Mouse (Mus musculus) left cerebral cortex, postnatal 36 days (tissue): ENCODE data around the gene Cyb5rl. TPM values are rescaled to one million over a fixed set of nuclear protein-coding genes. Genes with fewer than 3 reads are reported as not detected.

Source experiments
- DNase-seq, 2 experiments: peaks; one replicate each; pipeline ENCODE4 v3.0.0; 2021 to 2022; ENCODE audit warnings: low spot score in 2 of 2, mixed read lengths in 1 of 2
- intact Hi-C: fragments of 180-260 bp; cut with DNase I; formaldehyde crosslinking; loops from one replicate; pipeline ENCODE4 v1.15.1; 2025
- total RNA-seq, 2 experiments: library from RNA; stranded (reverse); gene quantifications; 2 replicates each; pipeline ENCODE4 v1.2.3; 2021

Gene Cyb5rl
- total RNA-seq, 2 experiments from 2014 or later, result 4.7 to 7.4 TPM

DNA sequence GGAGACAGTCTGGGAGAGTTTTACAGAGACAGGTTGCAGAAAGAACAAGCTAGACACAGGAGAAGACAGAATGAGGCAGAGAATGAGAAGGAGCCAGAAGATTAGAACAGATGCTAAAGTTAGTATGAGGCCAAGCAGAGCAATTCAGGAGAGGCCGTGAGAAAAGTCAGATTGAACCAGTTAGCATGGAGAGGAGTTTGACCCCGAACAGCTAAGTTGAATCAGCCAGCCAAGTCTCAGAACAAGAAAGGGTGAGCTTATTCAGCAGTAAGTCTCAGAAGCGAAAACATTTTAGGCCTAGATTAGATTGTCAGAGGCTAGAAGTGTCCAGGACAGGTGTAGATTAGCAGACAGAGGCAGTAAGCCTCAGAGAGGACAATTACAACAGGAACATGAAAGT, 69.7 kb downstream of the Cyb5rl start:
- no peak for DNase-seq
- intact Hi-C loops, result no loop called here

Other genes with a start within 250 kb of the Cyb5rl start
- 100 to 1,000 TPM; 160 to 182 TPM for gene Ssbp3, start 156.3 kb upstream of the Cyb5rl start, total RNA-seq
- 10 to 100 TPM; 56.1 to 58.9 TPM for gene Mrpl37, start 120 bp upstream of the Cyb5rl start, total RNA-seq
- gene Cdcp2, start 29.9 kb downstream of the Cyb5rl start, total RNA-seq, result not detected
- 100 to 1,000 TPM; 192 to 236 TPM for gene Tmem59, start 111.4 kb downstream of the Cyb5rl start, total RNA-seq
- 10 to 100 TPM; 15.0 to 20.8 TPM for gene Tceanc2, start 112.1 kb downstream of the Cyb5rl start, total RNA-seq
- not detected for gene Ldlrad1, start 142.2 kb downstream of the Cyb5rl start, total RNA-seq
- 10 to 100 TPM; 28.0 to 35.0 TPM for gene Lrrc42, start 186.5 kb downstream of the Cyb5rl start, total RNA-seq
- 10 to 100 TPM; 15.6 to 16.5 TPM for gene Hspb11, start 186.6 kb downstream of the Cyb5rl start, total RNA-seq
- gene Dio1, start 240.2 kb downstream of the Cyb5rl start, total RNA-seq, result not detected
- gene Yipf1, start 247.4 kb downstream of the Cyb5rl start, total RNA-seq, result 10 to 100 TPM; 41.7 to 45.8 TPM